Mouse (Mus musculus): Measurements from ENCODE around the gene Atp8a2.

DNA sequence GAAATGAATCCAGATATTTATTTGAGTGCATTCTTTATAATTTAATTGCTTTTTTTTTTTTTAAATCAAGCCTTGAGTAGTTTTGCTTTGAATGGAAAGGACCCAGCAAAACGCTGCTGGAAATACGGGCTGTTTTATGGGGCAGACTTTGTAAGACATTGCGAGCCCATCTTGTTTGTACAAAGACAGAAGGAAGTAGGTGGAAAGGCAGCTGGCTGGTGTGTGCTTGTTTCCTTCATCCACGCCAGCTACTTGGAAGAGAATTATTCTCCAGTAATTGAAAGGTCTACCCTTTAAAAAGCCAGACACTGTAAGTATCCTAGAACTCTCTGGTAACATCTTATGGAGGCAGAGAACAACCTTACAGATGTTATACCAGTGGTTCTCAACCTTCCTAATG is 476.6 kb downstream of the Atp8a2 start:
- TF ChIP-seq EP300 (IDR thresholded peaks at IDR 0.05; ENCODE audit: insufficient read depth, low read depth, low read length) = no peak
- TF ChIP-seq POLR2A (IDR thresholded peaks at IDR 0.05; ENCODE audit: insufficient read depth, low read depth, low read length) = no peak
- no peak for TF ChIP-seq CTCF (IDR thresholded peaks at IDR 0.05)
